Mouse (Mus musculus) heart, embryonic 13.5 days (tissue): ENCODE measurements around the gene Pomgnt2. TPM values are rescaled to one million over a fixed set of nuclear protein-coding genes. Genes with fewer than 3 reads are reported as not detected.

ENCODE experiments used
- ATAC-seq: fragments of 200-750 bp; cut with Nextera tagmentation; 2 replicates; pipeline ENCODE4 v1.8.0; 2017; ENCODE audit warnings: moderate TSS enrichment; ENCODE audit not compliant: insufficient number of reproducible peaks, low FRiP score, low TSS enrichment; ENCODE audit errors: extremely low read depth
- H3K27ac ChIP-seq: fragments of 300-500 bp; sonication (generic); replicated peaks from 2 replicates; pipeline ENCODE4 v1.5.1; 2015; ENCODE audit warnings: moderate library complexity, mild to moderate bottlenecking, inconsistent platforms
- H3K27me3 ChIP-seq: fragments of 300-500 bp; sonication (generic); replicated peaks from 2 replicates; pipeline ENCODE4 v1.6.1; 2015; ENCODE audit warnings: mild to moderate bottlenecking, inconsistent platforms
- H3K36me3 ChIP-seq: fragments of 300-500 bp; sonication (generic); 2 replicates; pipeline ENCODE4 v1.6.1; 2015; ENCODE audit warnings: mild to moderate bottlenecking, inconsistent platforms
- H3K4me1 ChIP-seq: fragments of 300-500 bp; sonication (generic); 2 replicates; pipeline ENCODE4 v1.6.1; 2015; ENCODE audit warnings: inconsistent platforms
- H3K4me2 ChIP-seq: fragments of 300-500 bp; sonication (generic); 2 replicates; pipeline ENCODE4 v1.6.1; 2015; ENCODE audit warnings: inconsistent platforms, mild to moderate bottlenecking, moderate library complexity
- H3K4me3 ChIP-seq: fragments of 300-500 bp; sonication (generic); 2 replicates; pipeline ENCODE4 v1.5.1; 2015; ENCODE audit warnings: moderate library complexity, mild to moderate bottlenecking, inconsistent platforms
- H3K9ac ChIP-seq: fragments of 300-500 bp; sonication (generic); 2 replicates; pipeline ENCODE4 v1.6.1; 2015; ENCODE audit warnings: inconsistent platforms, mild to moderate bottlenecking, moderate library complexity
- H3K9me3 ChIP-seq: fragments of 300-500 bp; sonication (generic); 2 replicates; pipeline ENCODE4 v1.6.1; 2016; ENCODE audit warnings: inconsistent platforms
- WGBS: fragments of 180-500 bp; shearing (Covaris S2); methylation state at CpG from one replicate; pipeline ENCODE4 v1.1.7; 2015; ENCODE audit warnings: mixed read lengths; 5-methylcytosine and 5-hydroxymethylcytosine counted together
- polyA plus RNA-seq: library from polyadenylated mRNA; unstranded; fragments of >200 nt; fragmentation: Nextera tagmentation; extraction: Ambion mirVana; gene quantifications from 2 replicates; pipeline ENCODE4 v1.2.1, GENCODE M21; 2015

The Pomgnt2 gene
- polyA plus RNA-seq, 1 experiment from 2014 or later = 11.7 TPM

DNA sequence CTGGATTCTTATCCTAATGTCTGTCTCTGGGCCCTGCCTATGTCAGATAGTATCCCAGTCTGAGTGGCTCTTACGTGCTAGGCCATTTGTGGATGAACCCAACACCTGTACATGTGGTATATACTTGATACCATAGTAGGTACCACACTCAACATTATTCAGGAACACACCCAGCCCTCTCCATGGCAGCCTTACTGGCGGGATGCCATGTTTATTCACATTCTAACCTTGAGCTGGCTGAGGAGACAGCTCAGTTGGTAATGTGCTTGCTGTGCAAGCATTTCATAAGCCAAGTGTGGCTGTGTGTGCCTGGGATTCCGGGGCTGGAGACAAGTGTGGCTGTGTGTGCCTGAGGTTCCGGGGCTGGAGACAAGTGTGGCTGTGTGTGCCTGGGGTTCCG is 28.7 kb downstream of the Pomgnt2 start:
- no peaks in the 10 kb centered on the region for H3K9me3 ChIP-seq
- H3K27me3 ChIP-seq = no peaks in the 10 kb centered on the region
- H3K27ac ChIP-seq = no peak overlapping the region
- H3K9ac ChIP-seq = no peak overlapping the region
- H3K4me1 ChIP-seq = peaks cover 12% of the 10 kb centered on the region
- no peak overlapping the region for H3K4me2 ChIP-seq
- no peaks in the 10 kb centered on the region for H3K36me3 ChIP-seq
- no peak overlapping the region for H3K4me3 ChIP-seq
- WGBS = 68% methylated on average over 5 of the region's 5 CpGs
- no peak for ATAC-seq

DNA sequence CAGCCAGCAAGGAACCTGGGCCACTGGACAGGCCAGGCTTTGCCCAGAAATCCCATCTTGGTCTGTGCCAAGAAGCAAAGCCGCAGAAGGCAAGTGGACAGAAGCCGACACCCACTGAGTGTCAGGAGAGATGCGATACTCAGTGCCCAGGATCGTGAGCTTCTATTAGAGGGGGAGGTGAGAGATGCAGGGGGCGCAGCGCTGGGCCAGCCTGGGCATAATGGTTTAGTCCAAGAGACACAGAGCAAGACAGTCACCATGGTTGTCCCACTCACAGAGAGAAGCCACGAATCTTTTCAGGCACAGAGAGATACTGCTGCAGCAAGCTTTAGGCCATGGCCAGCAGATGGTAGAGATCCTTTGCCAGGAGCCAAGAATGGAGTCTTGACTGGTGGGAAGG is 32.0 kb downstream of the Pomgnt2 start:
- no peaks in the 10 kb centered on the region for H3K36me3 ChIP-seq
- no peak overlapping the region for H3K27ac ChIP-seq
- H3K9ac ChIP-seq = no peak overlapping the region
- 81% methylated on average over 7 of the region's 7 CpGs for WGBS
- peaks cover 3% of the 10 kb centered on the region; the same call in 1 of the 2 replicates for H3K4me1 ChIP-seq
- no peak for ATAC-seq
- H3K9me3 ChIP-seq = no peaks in the 10 kb centered on the region
- H3K27me3 ChIP-seq = no peaks in the 10 kb centered on the region
- H3K4me2 ChIP-seq = no peak overlapping the region
- H3K4me3 ChIP-seq = no peak overlapping the region

DNA sequence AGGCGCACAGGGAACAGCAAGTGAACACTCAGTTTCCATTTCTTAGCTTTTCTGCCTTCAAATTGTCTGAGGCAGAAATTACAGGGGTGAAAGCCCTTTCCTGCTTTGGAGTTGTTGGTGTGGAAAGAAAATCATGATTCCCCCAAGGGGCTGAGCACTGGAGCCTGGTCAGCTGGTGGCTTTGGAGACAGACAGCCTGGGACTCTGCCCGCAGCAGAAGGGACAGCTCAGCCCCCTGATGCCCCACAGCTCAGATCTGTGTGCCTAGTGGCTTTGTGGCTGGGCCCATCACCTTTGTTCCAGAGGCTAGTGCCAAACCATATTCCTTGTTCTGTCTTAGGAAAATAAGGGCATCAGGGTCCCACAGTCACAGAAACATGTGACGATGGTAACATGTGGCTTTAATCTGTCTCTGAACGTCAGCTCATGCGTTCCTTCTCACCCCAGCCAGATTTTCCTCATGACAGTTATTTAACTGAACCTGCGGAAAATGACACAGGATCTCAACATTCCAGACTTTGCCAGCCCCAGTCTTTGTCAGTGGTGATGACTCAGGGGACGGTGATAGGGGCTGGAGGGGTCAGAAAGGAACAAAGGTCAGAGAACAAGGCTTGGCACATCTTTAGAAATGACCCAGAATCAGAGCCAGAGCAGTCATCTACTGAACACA is 36.8 kb downstream of the Pomgnt2 start:
- no peak for ATAC-seq
- H3K27ac ChIP-seq = no peak overlapping the region

DNA sequence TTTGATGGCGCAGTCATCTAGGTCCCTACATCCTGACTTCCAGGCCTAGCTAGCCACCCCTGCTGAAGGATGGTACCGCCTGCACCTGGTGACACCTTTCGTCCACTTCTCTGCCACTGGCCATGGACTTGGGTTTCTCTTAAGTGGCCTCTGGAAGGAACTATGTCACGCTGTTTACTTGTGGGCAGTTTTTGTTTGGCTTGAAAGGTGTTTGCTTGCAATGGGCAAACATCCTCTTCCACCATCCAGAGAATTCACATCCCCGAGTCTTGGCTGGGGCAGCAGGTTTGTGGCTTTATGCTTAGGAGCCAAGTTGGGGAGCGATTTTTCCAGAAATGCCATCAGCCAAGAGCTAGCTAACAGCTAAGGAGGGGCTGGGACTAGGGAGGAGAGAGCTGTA is 44.3 kb downstream of the Pomgnt2 start:
- Histone ChIP-seq H3K27me3 (no peaks in the 10 kb centered on the region), H3K4me3 (no peak overlapping the region), H3K9ac (peak overlapping the region; percentile 3; the same call in 1 of the 2 replicates), H3K27ac (no peak overlapping the region), H3K9me3 (no peaks in the 10 kb centered on the region), H3K4me2 (no peak overlapping the region), H3K36me3 (no peaks in the 10 kb centered on the region), H3K4me1 (peaks cover 36% of the 10 kb centered on the region)
- WGBS = 88% methylated on average over 6 of the region's 6 CpGs
- ATAC-seq = no peak

More for the DNA sequence above, 36.8 kb downstream of the Pomgnt2 start:
- Histone ChIP-seq H3K27me3 (no peaks in the 10 kb centered on the region), H3K4me2 (no peak overlapping the region), H3K9me3 (no peaks in the 10 kb centered on the region), H3K4me3 (no peak overlapping the region), H3K4me1 (no peaks in the 10 kb centered on the region; the same call in 1 of the 2 replicates), H3K36me3 (no peaks in the 10 kb centered on the region), H3K9ac (no peak overlapping the region)
- WGBS = 42% methylated on average over 7 of the region's 7 CpGs

DNA sequence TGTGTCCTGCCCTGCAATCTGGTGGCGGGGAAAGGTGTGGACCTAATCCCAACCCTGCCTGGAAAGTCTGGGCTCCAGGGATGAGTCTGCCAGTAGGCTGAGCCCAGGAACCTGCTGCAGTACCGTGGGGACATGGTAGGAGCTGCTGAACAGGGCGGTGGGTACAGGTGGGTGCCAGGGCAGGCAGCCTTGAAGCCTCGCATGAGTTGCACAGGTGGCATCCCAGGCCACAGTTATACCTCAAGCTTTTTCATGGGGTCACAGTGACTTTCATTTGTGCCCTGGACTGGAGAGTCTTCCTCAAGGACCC is 45.8 kb downstream of the Pomgnt2 start:
- H3K4me2 ChIP-seq = peak overlapping the region; percentile 70
- no peaks in the 10 kb centered on the region for H3K9me3 ChIP-seq
- H3K4me1 ChIP-seq = peaks cover 36% of the 10 kb centered on the region
- no peak for ATAC-seq
- no peaks in the 10 kb centered on the region; the same call in 1 of the 2 replicates for H3K27me3 ChIP-seq
- H3K9ac ChIP-seq = peak overlapping the region; percentile 75
- no peaks in the 10 kb centered on the region for H3K36me3 ChIP-seq
- H3K4me3 ChIP-seq = peak overlapping the region; percentile 38
- H3K27ac ChIP-seq = peak overlapping the region; percentile 70
- WGBS = 34% methylated on average over 4 of the region's 4 CpGs

DNA sequence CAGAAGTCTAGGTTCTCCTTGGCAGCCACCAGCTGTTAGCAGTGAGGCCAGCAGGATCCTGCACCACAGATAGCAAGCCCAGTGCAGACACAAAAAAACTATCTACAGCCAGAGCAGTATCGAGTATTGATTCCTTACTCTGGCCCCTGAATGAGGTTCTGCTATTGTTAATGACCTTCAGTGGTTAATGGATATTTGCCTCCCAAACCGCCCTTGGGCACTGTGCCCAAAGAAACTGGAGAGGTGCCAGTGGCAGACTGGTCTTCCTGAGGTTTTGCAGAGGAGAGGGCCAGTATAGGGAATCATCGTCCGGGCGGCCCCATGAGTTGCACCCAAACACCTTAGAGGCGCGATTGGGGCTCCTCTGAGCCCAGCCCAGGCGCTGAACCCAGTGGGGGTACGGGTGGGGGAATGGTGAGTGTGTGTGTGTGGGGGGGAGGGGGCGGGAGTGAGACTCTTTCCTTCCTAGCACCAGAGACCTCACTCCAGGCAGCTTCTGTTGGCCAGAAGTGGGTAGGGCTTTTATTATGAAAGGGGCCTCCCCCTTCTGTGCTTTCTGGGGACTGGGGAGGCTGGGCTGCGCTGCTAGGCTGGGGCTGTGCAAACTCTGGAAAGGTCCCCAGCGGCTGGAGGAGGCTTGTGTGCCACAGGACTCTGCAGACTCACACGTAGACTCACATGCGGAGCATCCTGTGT is 46.3 kb downstream of the Pomgnt2 start, which contains the start of gene Fam198a:
Fam198a (plus strand) TSS at position 571 of the 696 bp plus-strand sequence.
- no peaks in the 10 kb centered on the region for H3K9me3 ChIP-seq
- peak within 1 kb of the TSS; percentile 70 for H3K27ac ChIP-seq
- peaks cover 36% of the 10 kb centered on the region for H3K4me1 ChIP-seq
- ATAC-seq = peak; percentile 35; the same call in 1 of the 2 replicates
- no peaks in the 10 kb centered on the region; the same call in 1 of the 2 replicates for H3K27me3 ChIP-seq
- WGBS = 4% methylated on average over 14 of the region's 14 CpGs
- peak within 1 kb of the TSS; percentile 38 for H3K4me3 ChIP-seq
- no peaks in the 10 kb centered on the region for H3K36me3 ChIP-seq
- H3K9ac ChIP-seq = peak within 1 kb of the TSS; percentile 75
- H3K4me2 ChIP-seq = peak within 1 kb of the TSS; percentile 70

DNA sequence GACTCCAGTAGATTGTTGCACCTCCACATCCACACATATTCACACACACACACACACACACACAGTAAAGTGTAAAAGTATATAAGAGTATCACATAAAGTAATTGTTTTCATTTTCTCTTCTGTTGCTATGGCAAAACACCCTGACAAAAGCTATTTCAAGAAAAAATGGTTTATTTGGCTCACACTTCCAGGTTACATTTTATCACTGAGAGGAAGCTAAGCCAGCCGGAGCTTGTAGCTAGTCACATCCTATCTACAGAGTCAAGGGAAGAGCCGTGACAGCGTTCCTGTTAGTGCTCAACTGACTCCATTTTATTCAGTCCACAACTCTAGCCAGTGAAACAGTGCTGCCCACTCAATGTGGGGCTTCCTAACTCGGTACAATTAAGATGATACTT is 48.5 kb downstream of the Pomgnt2 start:
- ATAC-seq = no peak
- Histone ChIP-seq H3K9me3 (no peaks in the 10 kb centered on the region), H3K4me1 (peaks cover 36% of the 10 kb centered on the region), H3K36me3 (no peaks in the 10 kb centered on the region), H3K4me3 (no peak overlapping the region), H3K4me2 (no peak overlapping the region), H3K27me3 (no peaks in the 10 kb centered on the region; the same call in 1 of the 2 replicates), H3K9ac (no peak overlapping the region), H3K27ac (no peak overlapping the region)
- 37% methylated on average over 4 of the region's 4 CpGs for WGBS

DNA sequence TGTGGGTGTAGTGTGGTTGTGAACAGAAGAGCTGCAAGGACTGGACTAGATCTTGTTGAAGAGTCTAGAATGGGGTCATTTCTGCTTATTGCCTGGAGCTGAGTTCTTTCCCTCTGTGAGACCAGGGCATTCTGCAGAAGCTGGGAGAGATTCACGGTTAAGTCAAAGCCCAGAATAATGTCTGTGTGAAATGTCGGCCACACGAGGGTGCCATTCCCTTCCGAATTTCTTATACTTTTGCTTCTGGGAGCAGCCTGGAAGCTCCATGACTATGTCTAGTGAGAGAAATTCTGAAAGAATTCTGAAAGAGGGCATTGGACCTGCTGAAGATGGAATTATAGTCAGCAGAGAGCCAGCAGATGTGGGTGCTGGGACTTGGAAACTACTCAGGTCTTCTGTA is 49.1 kb downstream of the Pomgnt2 start:
- ATAC-seq = no peak
- WGBS = 4% methylated on average over 4 of the region's 4 CpGs
- Histone ChIP-seq H3K36me3 (no peaks in the 10 kb centered on the region), H3K4me2 (no peak overlapping the region), H3K9me3 (no peaks in the 10 kb centered on the region), H3K9ac (no peak overlapping the region), H3K4me3 (no peak overlapping the region), H3K4me1 (peaks cover 36% of the 10 kb centered on the region), H3K27ac (no peak overlapping the region), H3K27me3 (no peaks in the 10 kb centered on the region; the same call in 1 of the 2 replicates)

DNA sequence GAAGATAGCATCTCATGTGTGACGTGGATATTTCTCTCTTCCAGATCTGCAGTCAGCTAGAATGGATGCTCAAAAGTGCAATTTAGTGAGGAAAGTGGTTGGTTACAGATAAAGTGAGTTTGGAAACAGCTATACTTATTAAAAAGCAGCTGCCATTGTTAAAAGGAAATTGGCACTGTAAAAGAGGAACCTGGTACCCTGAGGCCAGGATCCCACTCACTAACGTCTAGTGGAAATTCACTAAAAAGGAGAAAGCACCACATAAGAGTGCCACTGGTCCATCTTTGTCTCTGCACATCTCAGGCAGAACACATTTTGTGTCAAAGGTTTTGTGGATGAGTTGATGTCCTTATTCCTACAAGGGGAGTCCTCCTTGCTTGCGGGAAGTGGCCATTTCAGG is 53.3 kb downstream of the Pomgnt2 start:
- no peaks in the 10 kb centered on the region for H3K9me3 ChIP-seq
- 72% methylated on average over 3 of the region's 3 CpGs for WGBS
- H3K4me1 ChIP-seq = peaks cover 8% of the 10 kb centered on the region
- no peak overlapping the region for H3K9ac ChIP-seq
- H3K27me3 ChIP-seq = no peaks in the 10 kb centered on the region; the same call in 1 of the 2 replicates
- H3K4me2 ChIP-seq = no peak overlapping the region
- no peaks in the 10 kb centered on the region for H3K36me3 ChIP-seq
- H3K4me3 ChIP-seq = no peak overlapping the region
- no peak for ATAC-seq
- H3K27ac ChIP-seq = no peak overlapping the region

DNA sequence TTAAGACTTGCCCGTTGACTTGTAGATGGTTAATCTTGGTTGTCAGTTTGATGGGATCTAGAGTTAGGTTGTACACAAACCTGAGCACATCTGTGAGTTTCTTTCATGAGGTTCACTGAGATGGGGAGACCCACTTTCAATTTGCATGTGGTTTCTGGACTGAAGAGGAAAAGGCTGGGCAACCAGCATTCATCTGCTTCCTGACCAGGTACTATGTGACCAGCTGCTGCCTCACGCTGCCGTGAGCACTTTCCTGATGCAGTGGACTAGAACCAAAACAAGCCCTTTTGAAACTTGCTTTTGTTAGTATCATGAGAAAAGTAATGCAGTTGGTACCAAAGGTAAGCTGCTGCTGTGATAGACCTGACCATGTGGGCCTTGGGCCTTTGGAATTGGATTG is 53.9 kb downstream of the Pomgnt2 start:
- Histone ChIP-seq H3K36me3 (no peaks in the 10 kb centered on the region), H3K9me3 (no peaks in the 10 kb centered on the region), H3K9ac (no peak overlapping the region), H3K4me1 (peaks cover 2% of the 10 kb centered on the region), H3K4me2 (no peak overlapping the region), H3K4me3 (no peak overlapping the region), H3K27ac (no peak overlapping the region), H3K27me3 (peaks cover 2% of the 10 kb centered on the region; the same call in 1 of the 2 replicates)
- 81% methylated on average over 3 of the region's 3 CpGs for WGBS
- ATAC-seq = no peak

DNA sequence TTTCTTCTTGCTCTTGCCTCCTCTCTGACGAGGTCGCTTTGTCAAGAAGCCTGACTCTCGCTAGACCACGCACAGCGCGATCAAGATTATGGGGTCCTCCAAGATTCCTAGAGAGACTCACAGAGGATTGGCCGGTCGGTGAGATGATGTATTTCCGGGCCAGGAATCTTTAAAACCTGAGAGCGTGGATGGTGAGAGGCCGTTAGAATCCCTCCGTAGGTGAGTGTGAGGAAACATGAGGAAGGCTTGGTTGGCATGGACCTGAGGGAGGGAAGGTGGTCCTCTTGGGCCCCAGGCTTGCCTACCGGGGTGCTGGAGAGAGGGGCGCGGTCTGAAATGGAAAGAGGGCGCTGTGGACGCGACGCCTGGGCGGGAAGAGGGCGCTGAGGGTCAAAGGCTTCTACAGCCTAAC is 59.0 kb downstream of the Pomgnt2 start:
- Histone ChIP-seq H3K27me3 (peaks cover 23% of the 10 kb centered on the region; the same call in 1 of the 2 replicates), H3K36me3 (no peaks in the 10 kb centered on the region), H3K4me3 (peak overlapping the region; percentile 54), H3K4me1 (no peaks in the 10 kb centered on the region), H3K9ac (peak overlapping the region; percentile 78), H3K9me3 (no peaks in the 10 kb centered on the region), H3K27ac (no peak overlapping the region), H3K4me2 (peak overlapping the region; percentile 64)
- ATAC-seq = no peak
- 48% methylated on average over 21 of the region's 21 CpGs for WGBS
